Mouse (Mus musculus) retina, postnatal 7 days (tissue): ENCODE data around the gene Gap43.
"Not testable (repeated sequence)": the region's sequence is repeated elsewhere in the genome, so short reads cannot be mapped to it uniquely, and the experiment has no call there.

Experiments used
- DNase-seq: peaks from one replicate; pipeline ENCODE4 v3.0.0-alpha.2; 2012; ENCODE audit warnings: low read depth, low spot score

Gap43 gene

GRCm38 (mm10) chr16:42340021-42340768 lies at the start of gene Gap43:
TSS of gene Gap43 (minus strand) at chr16:42340651.
- no peak for DNase-seq

DNA sequence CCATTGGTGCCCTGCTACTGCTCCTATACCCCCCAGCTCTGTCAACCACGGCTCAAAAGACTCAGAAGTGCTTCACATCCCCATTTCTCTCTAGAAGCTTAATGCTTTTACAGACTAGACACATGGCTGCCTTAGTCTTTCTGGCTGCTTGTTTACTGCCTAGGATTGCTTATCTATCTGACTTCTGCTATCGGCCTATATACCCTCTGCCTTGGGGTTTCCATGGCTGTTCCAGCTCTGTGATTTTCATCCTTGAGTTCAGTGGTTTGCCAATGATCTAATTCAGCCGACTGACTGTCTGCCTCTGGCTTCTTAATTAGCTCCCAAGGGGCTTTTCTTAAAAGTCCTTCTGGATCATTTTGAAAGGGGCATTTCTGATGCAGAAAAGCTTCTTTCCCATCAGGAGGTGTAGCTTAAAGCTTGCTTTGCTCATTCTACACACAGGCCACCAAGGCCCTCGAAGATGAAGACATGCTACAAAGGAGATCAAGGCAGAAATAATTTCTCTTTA lies 40.9 kb upstream of the Gap43 start:
- no peak for DNase-seq

GRCm38 (mm10) chr16:42380641-42381040 lies 40.2 kb upstream of the Gap43 start:
- DNase-seq, result no peak

DNA sequence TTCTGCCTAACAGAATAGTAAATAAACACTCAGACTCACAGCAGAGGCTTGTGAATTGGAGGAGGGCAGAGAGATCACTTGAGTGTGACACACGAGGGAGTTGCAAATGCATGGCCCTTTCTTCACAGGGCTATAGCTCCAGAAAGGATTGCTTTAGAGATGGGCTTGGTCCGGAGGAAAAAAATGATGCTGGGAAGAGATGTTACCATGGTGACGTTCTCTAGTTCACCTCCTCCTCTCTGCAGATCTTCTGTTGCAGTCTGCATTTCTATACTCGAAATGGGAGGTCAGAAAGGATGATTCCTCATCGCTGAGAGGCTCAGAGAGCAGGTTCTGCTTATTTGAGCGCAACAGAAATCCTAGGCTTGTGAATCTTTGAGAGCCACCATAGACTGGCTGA lies 29.7 kb upstream of the Gap43 start:
- no peak for DNase-seq

DNA sequence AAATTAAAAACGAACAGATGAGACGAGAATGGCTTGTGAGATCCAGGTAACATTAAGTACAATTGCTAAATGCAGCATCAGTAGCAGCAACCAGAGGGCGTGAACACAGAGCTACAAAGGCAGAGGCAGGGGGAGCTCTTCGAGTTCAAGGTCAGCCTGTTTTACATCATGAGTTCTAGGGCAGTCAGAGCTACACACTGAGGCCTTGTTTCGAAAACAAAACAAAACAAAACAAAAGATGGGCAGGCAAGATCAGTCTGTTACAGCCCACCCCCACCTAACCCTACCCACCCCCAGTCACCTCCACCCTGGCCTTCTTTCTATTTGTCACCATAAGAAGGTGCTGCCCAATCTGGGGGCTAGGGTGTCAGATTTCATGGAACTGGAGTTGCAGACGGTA lies 28.9 kb upstream of the Gap43 start:
- no peak for DNase-seq

DNA sequence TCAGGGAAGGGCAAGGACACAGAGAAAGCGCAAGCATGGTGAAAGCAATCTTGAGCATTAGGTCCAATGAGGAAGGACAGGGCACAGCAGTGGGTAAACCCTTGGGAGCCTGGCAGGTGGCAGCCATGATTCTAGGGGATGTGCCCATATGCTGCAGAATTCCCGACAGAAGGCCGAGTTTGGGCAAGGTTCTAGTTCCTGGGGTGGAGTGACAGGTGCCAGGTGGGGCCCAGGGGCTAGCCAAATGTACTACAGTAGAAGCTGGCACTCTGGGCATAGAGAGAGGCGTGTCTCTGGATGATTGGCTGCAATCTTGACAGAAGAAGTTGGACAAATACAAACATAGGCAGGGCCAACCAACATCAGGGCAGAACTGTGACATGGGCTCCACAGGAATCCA lies 19.6 kb upstream of the Gap43 start:
- no peak for DNase-seq

DNA sequence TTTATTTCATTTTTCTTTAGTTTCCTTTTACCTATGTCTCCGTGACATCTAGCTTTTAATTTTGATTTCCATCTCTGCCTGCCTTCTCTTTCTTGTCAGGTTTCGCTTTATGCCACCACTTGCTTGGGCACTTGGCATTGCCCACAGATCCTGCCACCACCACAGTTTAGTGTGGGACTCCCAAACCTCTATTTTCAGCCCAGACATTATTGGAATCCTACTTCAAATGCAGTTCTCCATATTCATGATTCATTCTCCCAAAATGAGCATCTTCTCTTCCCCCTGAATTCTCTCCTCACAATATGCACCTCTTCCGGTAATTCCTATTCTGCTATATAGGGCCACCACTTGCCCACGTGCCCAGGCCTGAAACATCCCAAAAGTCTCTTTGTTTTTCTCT lies 17.6 kb upstream of the Gap43 start:
- no peak for DNase-seq

DNA sequence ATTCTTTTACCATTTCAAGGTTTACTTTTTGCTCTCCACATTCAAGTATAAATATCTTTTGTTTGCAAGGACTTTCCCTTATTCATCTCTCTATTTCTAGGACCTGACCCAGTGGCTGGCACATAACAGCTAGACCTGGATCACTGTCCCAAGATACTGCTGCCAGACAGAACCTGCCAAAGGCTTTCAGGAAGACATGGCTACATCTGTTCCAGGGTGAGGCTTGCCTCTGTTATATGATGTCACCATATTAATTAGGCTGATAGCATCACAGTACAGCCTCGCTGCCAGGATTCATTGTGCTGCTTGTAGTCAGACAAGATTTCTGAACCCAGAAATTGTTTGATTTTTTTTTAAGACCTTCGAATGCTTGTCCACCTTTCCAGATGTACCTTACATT lies 9.6 kb upstream of the Gap43 start:
- no peak for DNase-seq

DNA sequence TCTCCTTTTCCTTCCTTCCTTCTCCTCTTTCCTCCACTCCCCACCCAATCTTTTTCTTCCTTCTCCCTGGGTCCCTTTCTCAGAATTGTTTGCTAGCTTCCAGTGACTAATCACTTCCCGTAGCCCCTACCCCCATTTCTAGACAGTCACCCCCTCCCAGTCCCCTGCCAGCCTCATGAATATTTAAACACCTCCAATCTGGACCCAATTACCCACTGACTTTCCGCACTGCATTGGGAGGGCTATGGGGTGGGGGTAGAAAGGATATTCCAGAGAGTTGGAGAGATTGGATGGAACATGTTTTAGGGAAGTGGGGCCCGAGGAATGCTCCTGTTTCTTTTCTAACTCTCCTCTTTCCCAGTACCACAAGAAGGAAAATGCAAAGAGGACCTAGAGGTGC lies 414 bp upstream of the Gap43 start:
- not testable (repeated sequence) for DNase-seq

DNA sequence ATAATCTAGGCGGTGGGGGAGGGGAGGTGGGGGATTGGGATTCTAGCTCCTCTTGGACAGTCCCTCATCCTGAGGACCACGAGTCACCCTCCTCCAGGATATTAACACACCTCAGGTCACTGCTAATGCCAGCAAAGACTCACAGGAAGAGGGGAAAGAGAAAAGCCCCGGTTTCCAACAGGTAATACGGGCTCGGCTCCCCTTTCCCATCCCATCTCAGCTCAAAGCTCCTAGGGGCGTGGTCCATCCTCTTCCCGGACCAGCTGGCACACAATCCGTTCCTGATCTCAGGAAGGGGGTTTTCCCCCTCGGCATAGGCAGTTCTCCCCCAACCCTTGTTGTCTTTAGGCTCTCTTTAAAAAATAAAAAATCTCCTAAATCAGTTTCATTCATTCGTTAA lies 939 bp downstream of the Gap43 start:
- DNase-seq, result no peak

GRCm38 (mm10) chr16:42338987-42339386 lies 1.5 kb downstream of the Gap43 start:
- DNase-seq, result no peak

- no peak for DNase-seq
Measured at GRCm38 (mm10) chr16:42338342-42338741, 2.1 kb downstream of the Gap43 start.

DNA sequence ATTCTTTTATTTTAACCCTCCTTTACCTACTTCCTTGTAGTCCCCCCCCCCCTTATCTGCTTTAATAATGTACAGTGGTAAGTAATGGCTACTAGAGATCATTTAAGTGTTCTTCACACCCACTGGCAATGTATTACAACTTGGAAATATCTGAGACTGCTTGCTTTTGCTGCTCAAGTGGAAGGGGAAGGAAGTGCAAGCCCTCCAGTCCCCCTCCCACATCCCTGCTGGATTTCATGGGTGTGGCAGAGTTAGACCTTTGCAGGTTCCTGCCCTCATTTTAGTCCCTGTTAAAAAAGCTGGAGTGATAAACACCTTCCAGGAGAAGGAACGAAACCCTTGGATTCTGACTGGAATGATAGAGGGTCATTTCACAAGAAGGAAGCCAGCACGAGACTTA lies 2.8 kb downstream of the Gap43 start:
- no peak for DNase-seq

- DNase-seq, result no peak
Measured at GRCm38 (mm10) chr16:42336610-42337009, 3.8 kb downstream of the Gap43 start.

DNA sequence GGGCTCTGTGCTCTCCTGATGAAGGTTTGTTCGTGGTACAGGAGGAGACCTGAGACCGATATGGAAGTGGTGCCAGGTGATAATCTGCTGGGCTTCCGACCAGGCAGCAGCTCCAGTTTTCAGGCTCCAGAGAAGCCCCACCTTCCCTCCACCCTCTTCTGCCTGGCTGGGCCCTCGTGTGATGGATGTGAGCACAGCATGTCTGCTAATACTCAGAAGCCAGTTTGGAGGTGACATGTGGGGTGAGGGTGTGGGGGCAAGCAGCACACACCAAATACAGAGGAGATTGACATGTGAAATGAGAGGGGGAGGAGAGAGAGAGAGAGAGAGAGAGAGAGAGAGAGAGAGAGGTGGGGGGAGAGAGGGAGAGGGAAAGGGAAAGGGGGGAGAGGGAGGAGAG lies 8.1 kb downstream of the Gap43 start:
- DNase-seq, result no peak

DNA sequence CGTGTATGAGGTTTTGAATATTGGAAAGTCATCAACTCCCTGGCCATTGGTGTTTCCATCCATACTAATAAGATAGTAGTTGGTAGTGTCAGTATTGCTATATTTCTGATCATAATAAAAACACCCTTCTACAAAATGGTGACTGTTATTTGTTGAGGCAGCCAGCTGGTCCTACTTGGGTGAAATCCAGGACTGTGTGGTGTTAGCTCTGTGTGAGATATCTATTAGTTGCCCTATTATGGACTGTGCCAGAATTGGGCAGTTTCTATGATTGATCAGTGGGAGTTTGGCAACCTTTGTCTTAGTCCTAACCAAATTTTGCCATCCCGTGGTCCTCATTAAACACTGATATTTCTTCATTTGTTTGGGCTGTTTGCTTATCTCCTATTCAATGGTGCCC lies 14.3 kb downstream of the Gap43 start:
- no peak for DNase-seq

GRCm38 (mm10) chr16:42325536-42325935 lies 14.9 kb downstream of the Gap43 start:
- DNase-seq, result no peak

GRCm38 (mm10) chr16:42319831-42320230 lies 20.6 kb downstream of the Gap43 start:
- no peak for DNase-seq

- DNase-seq, result no peak
Measured at GRCm38 (mm10) chr16:42319365-42319764, 21.1 kb downstream of the Gap43 start.

DNA sequence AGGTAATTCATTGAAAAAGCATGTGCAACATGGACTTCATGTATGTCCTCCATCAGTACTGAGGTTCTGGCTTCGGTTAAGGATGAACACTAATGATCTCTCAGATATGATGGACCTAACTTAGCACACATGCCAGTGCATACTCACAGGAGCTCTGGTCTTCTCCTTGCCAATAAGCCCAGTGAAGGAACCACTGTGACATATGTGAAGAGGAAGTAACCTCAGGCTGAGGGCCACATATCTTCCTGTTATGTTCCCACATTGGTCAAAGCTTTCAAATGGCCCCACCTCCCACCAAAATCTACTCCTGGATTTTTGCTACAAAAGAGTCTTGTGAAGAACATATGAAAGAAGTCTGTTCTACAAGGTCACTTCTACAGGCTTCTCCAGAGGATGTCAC lies 28.3 kb downstream of the Gap43 start:
- no peak for DNase-seq

DNA sequence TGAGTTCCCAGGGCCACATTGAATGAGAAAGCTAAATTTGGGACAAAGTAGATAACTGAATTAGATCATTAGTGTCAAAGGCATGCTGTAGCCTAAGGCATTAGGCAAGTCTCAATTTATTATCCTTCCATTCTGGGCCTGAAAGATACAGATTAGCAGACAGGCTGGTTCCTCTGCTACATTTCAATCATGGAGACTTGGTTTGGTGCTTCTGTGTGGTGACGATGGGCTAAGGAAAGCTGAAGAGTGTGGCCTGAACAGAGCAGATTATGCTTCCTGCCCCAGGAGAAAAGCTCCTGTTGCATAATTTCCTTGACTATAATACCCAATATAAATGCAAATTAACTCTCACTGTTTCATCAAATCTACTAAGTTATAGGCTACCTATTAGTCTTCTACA lies 31.7 kb downstream of the Gap43 start:
- DNase-seq, result no peak

GRCm38 (mm10) chr16:42305934-42306701 lies 34.3 kb downstream of the Gap43 start:
- no peak for DNase-seq

DNA sequence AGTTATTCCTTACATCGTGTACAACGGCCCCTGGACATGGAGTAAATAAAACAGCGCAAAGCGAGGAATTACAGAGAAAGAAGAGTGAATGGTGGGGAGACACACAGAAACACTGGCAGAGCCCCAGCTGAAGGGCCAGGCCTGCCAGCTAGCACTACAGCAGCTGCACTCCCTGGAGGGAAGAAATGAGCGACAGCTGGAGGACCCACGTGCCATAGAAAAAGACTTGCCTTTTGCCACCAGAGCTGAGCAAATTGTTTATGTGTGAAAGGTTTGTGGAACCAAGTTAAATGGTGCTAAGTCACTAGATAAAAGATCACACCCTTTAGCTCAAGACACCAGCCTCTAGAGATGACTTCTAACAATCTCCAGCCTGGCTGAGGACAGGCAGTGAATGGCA lies 37.0 kb downstream of the Gap43 start:
- DNase-seq, result no peak
